Mouse (Mus musculus): ENCODE measurements at regions not wholly inside any gene's neighbourhood (a gene's known extent, or its start where the extent isn't known, plus 50 kb on each side); places are given as distances from the start of the nearest gene placed in this dataset.

GRCm38 (mm10) chr13:69182478-69182877, 183.1 kb upstream of the Adcy2 start:
- no peak for DNase-seq
- intact Hi-C loops (cut with DNase I), result no loop called here

- intact Hi-C loops (cut with DNase I), result no loop called here
- DNase-seq, result peak; percentile 3 to 4
Measured at GRCm38 (mm10) chr13:69190661-69191060, 191.3 kb upstream of the Adcy2 start.

GRCm38 (mm10) chr13:69196464-69196871, 197.1 kb upstream of the Adcy2 start:
- intact Hi-C loops (cut with DNase I), result no loop called here
- no peak for DNase-seq

- no peak for DNase-seq
- intact Hi-C loops (cut with DNase I), result no loop called here
Measured at GRCm38 (mm10) chr13:69207741-69208568, 208.6 kb upstream of the Adcy2 start.

- intact Hi-C loops (cut with DNase I), result no loop called here
- DNase-seq, result no peak
Measured at GRCm38 (mm10) chr13:69208569-69208881, 209.2 kb upstream of the Adcy2 start.

GRCm38 (mm10) chr13:69216579-69216978, 217.2 kb upstream of the Adcy2 start:
- DNase-seq, result no peak
- intact Hi-C loops (cut with DNase I), result no loop called here

GRCm38 (mm10) chr13:69220425-69220824, 221.1 kb upstream of the Adcy2 start:
- intact Hi-C loops (cut with DNase I), result no loop called here
- peak; percentile 3 to 25 for DNase-seq

GRCm38 (mm10) chr13:69226538-69226937, 227.2 kb upstream of the Adcy2 start:
- intact Hi-C loops (cut with DNase I), result no loop called here

GRCm38 (mm10) chr13:69230361-69230943, 231.1 kb upstream of the Adcy2 start:
- intact Hi-C loops (cut with DNase I), result no loop called here
- peak; percentile 50 to 55 for DNase-seq

More at GRCm38 (mm10) chr13:69226538-69226937, 227.2 kb upstream of the Adcy2 start:
- no peak for DNase-seq

GRCm38 (mm10) chr13:69236386-69236785, 237.0 kb upstream of the Adcy2 start:
- DNase-seq, result no peak
- intact Hi-C loops (cut with DNase I), result no loop called here

GRCm38 (mm10) chr13:69237918-69238317, 238.6 kb upstream of the Adcy2 start:
- peak; percentile 3 to 9 for DNase-seq
- intact Hi-C loops (cut with DNase I), result no loop called here

- intact Hi-C loops (cut with DNase I), result no loop called here
- peak; percentile 42 to 54 for DNase-seq
Measured at GRCm38 (mm10) chr13:69239261-69239915, 240.0 kb upstream of the Adcy2 start.

GRCm38 (mm10) chr13:69242544-69243296, 243.4 kb upstream of the Adcy2 start:
- intact Hi-C loops (cut with DNase I), result no loop called here
- DNase-seq, result no peak

GRCm38 (mm10) chr13:69250334-69251129, 251.2 kb upstream of the Adcy2 start:
- intact Hi-C loops (cut with DNase I), result no loop called here
- no peak for DNase-seq

- DNase-seq, result no peak
- intact Hi-C loops (cut with DNase I), result no loop called here
Measured at GRCm38 (mm10) chr13:69251130-69251561, 251.8 kb upstream of the Adcy2 start.

- intact Hi-C loops (cut with DNase I), result no loop called here
- DNase-seq, result no peak
Measured at GRCm38 (mm10) chr13:69252335-69252734, 253.0 kb upstream of the Adcy2 start.

- no peak for DNase-seq
- intact Hi-C loops (cut with DNase I), result no loop called here
Measured at GRCm38 (mm10) chr13:69260485-69260884, 261.1 kb upstream of the Adcy2 start.

GRCm38 (mm10) chr13:69260972-69261371, 261.6 kb upstream of the Adcy2 start:
- no peak for DNase-seq
- intact Hi-C loops (cut with DNase I), result no loop called here

- no peak for DNase-seq
- intact Hi-C loops (cut with DNase I), result no loop called here
Measured at GRCm38 (mm10) chr13:69263722-69264121, 264.4 kb upstream of the Adcy2 start.

GRCm38 (mm10) chr13:69266071-69266470, 266.7 kb upstream of the Adcy2 start:
- no peak for DNase-seq
- intact Hi-C loops (cut with DNase I), result no loop called here

All from heart, postnatal 10 days (tissue).